Mouse (Mus musculus) brain, embryonic 14.5 days (tissue): Measurements from ENCODE around the gene Rftn1.

Experiments
- CTCF ChIP-seq: fragments of 200-500 bp; IDR thresholded peaks from 2 replicates; pipeline ENCODE4 v1.5.1; 2012; ENCODE audit warnings: inconsistent platforms, mild to moderate bottlenecking, moderate library complexity, borderline replicate concordance; ENCODE audit not compliant: insufficient read depth, insufficient read length; ENCODE audit errors: extremely low read depth
- POLR2A ChIP-seq: fragments of 200-500 bp; IDR thresholded peaks from 2 replicates; pipeline ENCODE4 v1.6.1; 2012; ENCODE audit warnings: mild to moderate bottlenecking, inconsistent platforms, borderline replicate concordance; ENCODE audit not compliant: poor library complexity, insufficient read depth, insufficient read length, severe bottlenecking; ENCODE audit errors: extremely low read depth

DNA sequence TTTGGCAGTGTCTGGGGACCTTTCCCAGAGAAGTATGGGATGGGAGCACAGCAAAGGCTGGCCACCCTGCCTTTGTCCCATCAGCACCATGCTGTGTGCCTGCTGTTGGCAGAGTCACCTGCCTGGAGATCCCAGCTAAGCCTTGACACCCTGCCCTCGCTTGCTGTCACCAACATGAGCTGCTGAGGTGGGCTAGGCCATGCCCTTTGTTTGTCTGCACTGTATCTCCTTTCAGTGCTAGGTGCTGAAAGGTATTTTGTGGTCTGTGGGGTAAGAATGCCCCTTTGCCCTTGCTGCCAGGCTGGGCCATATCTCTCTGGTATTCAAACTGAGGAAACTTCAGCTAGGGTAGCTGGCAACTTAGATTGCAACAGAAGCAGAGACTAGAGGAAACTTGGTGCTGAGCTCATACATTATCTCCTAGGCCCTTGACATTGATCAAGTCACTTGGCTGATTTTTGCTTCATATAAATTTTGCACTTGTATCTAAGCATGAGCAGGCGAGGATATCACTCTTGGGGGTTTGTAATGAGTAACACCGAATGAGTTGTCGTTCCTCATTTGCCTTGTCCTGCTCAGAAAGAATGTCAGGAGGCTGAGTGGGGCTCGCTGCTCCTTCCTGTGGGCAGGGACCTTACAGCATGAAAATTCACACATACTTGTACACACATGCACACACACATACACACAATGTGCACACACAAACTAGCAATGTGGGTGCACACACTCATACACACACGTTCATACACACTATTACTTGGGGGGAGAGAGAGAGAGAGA lies 207.7 kb downstream of the Rftn1 start:
- TF ChIP-seq CTCF (no peak), POLR2A (no peak)
